Mouse (Mus musculus): ENCODE results near the gene Wfdc1. TPM values are rescaled to one million over a fixed set of nuclear protein-coding genes. Genes with fewer than 3 reads are reported as not detected.
A peak's percentile ranks its signal among the peaks of the same experiment; 100 is the strongest.

The Wfdc1 gene
- polyA plus RNA-seq, 1 experiment from 2014 or later: 0.24 TPM

GRCm38 (mm10) chr8:119642960-119643359, 23.2 kb upstream of the Wfdc1 start:
- no peak for ATAC-seq (ENCODE audit: low FRiP score, low read depth)
- 87% methylated on average over 1 of the region's 1 CpGs for WGBS

GRCm38 (mm10) chr8:119644429-119644960, 21.7 kb upstream of the Wfdc1 start:
- H3K9me3 ChIP-seq: 0 out of 2 replicates have a peak, but pooled peaks cover 8% of the 10 kb centered on the region
- H3K36me3 ChIP-seq: no peaks in the 10 kb centered on the region
- H3K27ac ChIP-seq: no peak overlapping the region
- ATAC-seq (ENCODE audit: low FRiP score, low read depth): no peak
- H3K4me1 ChIP-seq: no peaks in the 10 kb centered on the region
- WGBS: 43% methylated on average over 17 of the region's 17 CpGs
- H3K9ac ChIP-seq: no peak overlapping the region
- no peaks in the 10 kb centered on the region for H3K27me3 ChIP-seq
- no peak overlapping the region for H3K4me3 ChIP-seq
- no peak overlapping the region for H3K4me2 ChIP-seq (replicated peaks)

More at GRCm38 (mm10) chr8:119642960-119643359, 23.2 kb upstream of the Wfdc1 start:
- Histone ChIP-seq H3K4me1 (no peaks in the 10 kb centered on the region), H3K27me3 (no peaks in the 10 kb centered on the region), H3K9ac (no peak overlapping the region), H3K9me3 (0 out of 2 replicates have a peak, but pooled peaks cover 8% of the 10 kb centered on the region), H3K4me3 (no peak overlapping the region), H3K27ac (no peak overlapping the region), H3K4me2 (replicated peaks) (no peak overlapping the region), H3K36me3 (no peaks in the 10 kb centered on the region)

GRCm38 (mm10) chr8:119644981-119645597, 21.1 kb upstream of the Wfdc1 start:
- Histone ChIP-seq H3K4me3 (no peak overlapping the region), H3K4me1 (0 out of 2 replicates have a peak, but pooled peaks cover 1% of the 10 kb centered on the region), H3K9me3 (0 out of 2 replicates have a peak, but pooled peaks cover 8% of the 10 kb centered on the region), H3K9ac (no peak overlapping the region), H3K27me3 (no peaks in the 10 kb centered on the region), H3K4me2 (replicated peaks) (no peak overlapping the region), H3K36me3 (no peaks in the 10 kb centered on the region), H3K27ac (no peak overlapping the region)
- 58% methylated on average over 18 of the region's 18 CpGs for WGBS
- ATAC-seq (ENCODE audit: low FRiP score, low read depth): no peak

GRCm38 (mm10) chr8:119646197-119646596, 20.0 kb upstream of the Wfdc1 start:
- H3K9me3 ChIP-seq: 0 out of 2 replicates have a peak, but pooled peaks cover 8% of the 10 kb centered on the region
- no peaks in the 10 kb centered on the region for H3K27me3 ChIP-seq
- H3K9ac ChIP-seq: no peak overlapping the region
- H3K4me1 ChIP-seq: peaks cover 2% of the 10 kb centered on the region; the same call in 1 of the 2 replicates
- no peak overlapping the region for H3K27ac ChIP-seq
- WGBS: 81% methylated on average over 3 of the region's 3 CpGs
- no peak overlapping the region for H3K4me3 ChIP-seq
- H3K4me2 ChIP-seq (replicated peaks): no peak overlapping the region
- no peaks in the 10 kb centered on the region for H3K36me3 ChIP-seq
- ATAC-seq (ENCODE audit: low FRiP score, low read depth): no peak

DNA sequence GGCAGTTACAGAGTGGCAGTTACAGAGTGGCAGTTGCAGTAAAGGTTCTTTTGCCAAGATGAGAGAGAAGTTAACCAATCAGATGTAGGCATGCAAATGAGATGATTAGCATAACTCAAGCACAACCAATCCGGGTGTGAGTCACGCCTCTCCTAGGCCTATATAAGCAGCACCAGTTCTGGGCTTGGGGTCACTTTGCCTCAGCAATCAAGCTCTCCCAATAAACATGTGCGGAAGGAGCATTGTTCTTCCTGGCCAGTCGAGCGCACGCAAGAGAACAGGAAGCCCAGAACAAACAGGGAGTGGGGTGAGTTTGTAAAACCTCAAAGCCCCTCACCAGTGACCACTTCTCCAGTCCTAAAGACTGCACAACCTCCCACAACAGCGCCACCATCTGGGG, 19.3 kb upstream of the Wfdc1 start:
- H3K36me3 ChIP-seq: no peaks in the 10 kb centered on the region
- H3K4me1 ChIP-seq: peaks cover 9% of the 10 kb centered on the region
- no peak overlapping the region for H3K4me3 ChIP-seq
- 0 out of 2 replicates have a peak, but pooled peaks cover 7% of the 10 kb centered on the region for H3K9me3 ChIP-seq
- no peak overlapping the region for H3K4me2 ChIP-seq (replicated peaks)
- no peak for ATAC-seq (ENCODE audit: low FRiP score, low read depth)
- H3K9ac ChIP-seq: no peak overlapping the region
- no peak overlapping the region for H3K27ac ChIP-seq
- WGBS: 90% methylated on average over 7 of the region's 7 CpGs
- no peaks in the 10 kb centered on the region for H3K27me3 ChIP-seq

- ATAC-seq (ENCODE audit: low FRiP score, low read depth): 0 out of 2 replicates have a peak, but pooled peaks have one; percentile 28
- Histone ChIP-seq H3K4me1 (peaks cover 16% of the 10 kb centered on the region), H3K27me3 (no peaks in the 10 kb centered on the region), H3K4me3 (no peak overlapping the region), H3K36me3 (no peaks in the 10 kb centered on the region), H3K9me3 (0 out of 2 replicates have a peak, but pooled peaks cover under 1% of the 10 kb centered on the region), H3K4me2 (replicated peaks) (no peak overlapping the region), H3K27ac (no peak overlapping the region), H3K9ac (no peak overlapping the region)
- WGBS: 22% methylated on average over 2 of the region's 2 CpGs
Observed at GRCm38 (mm10) chr8:119651324-119651723, 14.8 kb upstream of the Wfdc1 start.

DNA sequence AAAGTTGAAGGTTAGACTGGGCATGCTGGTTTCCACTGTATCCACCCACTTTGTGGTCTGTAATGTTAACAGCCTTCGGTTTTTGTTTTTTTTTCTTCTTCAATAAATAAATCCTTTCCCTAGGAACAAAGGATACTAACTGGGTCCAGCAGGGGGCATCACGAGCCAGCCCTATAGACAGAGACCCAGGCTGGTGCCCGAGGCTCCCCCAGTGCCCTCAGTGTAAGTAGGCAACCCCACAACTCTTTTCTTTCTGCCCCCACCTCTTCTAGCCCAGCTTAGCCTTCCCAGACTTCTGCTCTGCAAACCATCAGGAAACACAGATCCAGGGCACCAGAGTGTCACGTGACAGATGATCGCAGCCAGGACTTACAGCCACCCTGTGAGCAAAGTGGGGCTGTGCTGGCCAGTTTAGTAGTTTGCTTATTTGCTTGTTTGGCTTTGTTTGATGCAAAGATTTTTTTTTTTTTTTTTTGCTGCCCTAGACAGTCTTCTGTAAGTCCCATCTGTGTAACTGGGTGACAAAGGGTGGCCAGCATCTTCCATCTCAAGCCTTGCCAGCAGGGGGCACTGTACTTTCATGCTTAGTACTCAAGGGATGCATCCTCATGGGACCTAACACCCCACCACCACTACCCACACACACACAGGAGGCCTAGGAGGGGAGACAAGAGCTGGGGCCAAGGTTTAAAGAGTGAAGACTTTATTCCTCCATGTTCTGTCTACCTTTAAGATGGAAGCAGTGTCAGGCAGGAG, 9.3 kb upstream of the Wfdc1 start:
- Histone ChIP-seq H3K4me3 (no peak overlapping the region), H3K4me2 (replicated peaks) (no peak overlapping the region), H3K27me3 (no peaks in the 10 kb centered on the region), H3K4me1 (peaks cover 18% of the 10 kb centered on the region), H3K9me3 (no peaks in the 10 kb centered on the region), H3K36me3 (no peaks in the 10 kb centered on the region), H3K9ac (no peak overlapping the region), H3K27ac (no peak overlapping the region)
- 41% methylated on average over 5 of the region's 5 CpGs for WGBS
- no peak for ATAC-seq (ENCODE audit: low FRiP score, low read depth)

GRCm38 (mm10) chr8:119661081-119661480, 5.1 kb upstream of the Wfdc1 start:
- WGBS: 6% methylated on average over 9 of the region's 9 CpGs
- Histone ChIP-seq H3K4me1 (peaks cover 14% of the 10 kb centered on the region), H3K4me3 (no peak overlapping the region), H3K27ac (no peak overlapping the region), H3K9ac (no peak overlapping the region), H3K27me3 (peaks cover 4% of the 10 kb centered on the region; the same call in 1 of the 2 replicates), H3K4me2 (replicated peaks) (no peak overlapping the region), H3K9me3 (no peaks in the 10 kb centered on the region), H3K36me3 (no peaks in the 10 kb centered on the region)
- ATAC-seq (ENCODE audit: low FRiP score, low read depth): no peak

DNA sequence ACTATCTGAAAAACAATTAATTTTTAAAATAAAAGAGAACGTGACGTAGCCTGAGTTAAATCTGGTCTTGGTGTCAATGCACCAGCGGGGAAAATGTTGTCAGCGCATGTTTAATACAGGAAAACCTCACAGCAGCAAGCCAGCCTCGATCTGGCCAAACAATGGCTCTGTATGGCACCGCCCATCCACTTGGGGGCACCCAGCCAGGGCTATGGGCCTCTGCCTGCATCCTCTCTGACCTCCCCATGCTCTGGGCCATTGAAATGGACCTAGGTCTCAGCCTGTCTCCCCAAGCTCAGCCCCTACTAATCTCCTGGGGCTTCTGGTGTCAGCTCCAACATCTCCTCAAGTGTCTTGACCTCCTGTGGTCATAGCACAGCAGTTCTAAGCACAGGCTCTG, 4.3 kb upstream of the Wfdc1 start:
- no peak overlapping the region for H3K4me3 ChIP-seq
- H3K36me3 ChIP-seq: no peaks in the 10 kb centered on the region
- H3K27me3 ChIP-seq: peaks cover 13% of the 10 kb centered on the region
- H3K4me1 ChIP-seq: peaks cover 16% of the 10 kb centered on the region
- H3K27ac ChIP-seq: no peak overlapping the region
- H3K9ac ChIP-seq: no peak overlapping the region
- no peak for ATAC-seq (ENCODE audit: low FRiP score, low read depth)
- 86% methylated on average over 6 of the region's 6 CpGs for WGBS
- H3K9me3 ChIP-seq: no peaks in the 10 kb centered on the region
- H3K4me2 ChIP-seq (replicated peaks): no peak overlapping the region

GRCm38 (mm10) chr8:119663440-119663839, 2.7 kb upstream of the Wfdc1 start:
- Histone ChIP-seq H3K4me3 (no peak overlapping the region), H3K9me3 (no peaks in the 10 kb centered on the region), H3K27me3 (peaks cover 19% of the 10 kb centered on the region), H3K4me1 (peaks cover 16% of the 10 kb centered on the region), H3K9ac (no peak overlapping the region), H3K36me3 (no peaks in the 10 kb centered on the region), H3K27ac (no peak overlapping the region), H3K4me2 (replicated peaks) (no peak overlapping the region)
- WGBS: 60% methylated on average over 11 of the region's 11 CpGs
- no peak for ATAC-seq (ENCODE audit: low FRiP score, low read depth)

GRCm38 (mm10) chr8:119665270-119665669, 895 bp upstream of the Wfdc1 start:
- WGBS: 85% methylated on average over 6 of the region's 6 CpGs
- no peak overlapping the region for H3K9ac ChIP-seq
- H3K27ac ChIP-seq: no peak overlapping the region
- H3K4me1 ChIP-seq: peaks cover 16% of the 10 kb centered on the region
- ATAC-seq (ENCODE audit: low FRiP score, low read depth): no peak
- H3K4me2 ChIP-seq (replicated peaks): no peak overlapping the region
- no peaks in the 10 kb centered on the region for H3K36me3 ChIP-seq
- peaks cover 19% of the 10 kb centered on the region for H3K27me3 ChIP-seq
- no peak overlapping the region for H3K4me3 ChIP-seq
- no peaks in the 10 kb centered on the region for H3K9me3 ChIP-seq

DNA sequence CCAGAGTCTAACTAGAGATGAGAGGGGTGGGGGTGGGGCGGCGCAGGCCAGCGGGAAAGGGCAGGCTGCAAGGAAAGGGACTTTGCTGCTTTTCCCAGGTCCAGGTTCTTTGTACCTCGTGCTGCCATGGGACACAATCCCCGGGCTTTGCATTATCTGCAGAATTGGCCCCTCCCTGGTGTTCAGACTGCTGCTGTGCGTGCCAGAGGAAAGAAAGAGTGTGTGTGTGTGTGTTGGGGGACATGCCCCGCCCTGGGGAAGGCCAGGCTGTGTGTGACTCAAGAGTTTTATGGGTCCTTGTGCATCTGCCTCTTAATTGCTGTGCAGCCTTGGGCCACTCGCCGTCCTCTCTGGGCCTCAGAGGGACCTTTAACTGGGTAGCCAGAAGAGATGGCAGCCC, 2.3 kb downstream of the Wfdc1 start:
- no peak overlapping the region for H3K9ac ChIP-seq

More for the DNA sequence above, 2.3 kb downstream of the Wfdc1 start:
- no peaks in the 10 kb centered on the region for H3K9me3 ChIP-seq
- no peak overlapping the region for H3K27ac ChIP-seq
- H3K36me3 ChIP-seq: no peaks in the 10 kb centered on the region
- no peak overlapping the region for H3K4me3 ChIP-seq
- H3K4me1 ChIP-seq: peaks cover 14% of the 10 kb centered on the region
- ATAC-seq (ENCODE audit: low FRiP score, low read depth): no peak
- H3K27me3 ChIP-seq: peaks cover 19% of the 10 kb centered on the region
- no peak overlapping the region for H3K4me2 ChIP-seq (replicated peaks)
- 64% methylated on average over 9 of the region's 9 CpGs for WGBS
